ENCODE assay signal across 9 mouse cellular contexts in the genomic region with DNA sequence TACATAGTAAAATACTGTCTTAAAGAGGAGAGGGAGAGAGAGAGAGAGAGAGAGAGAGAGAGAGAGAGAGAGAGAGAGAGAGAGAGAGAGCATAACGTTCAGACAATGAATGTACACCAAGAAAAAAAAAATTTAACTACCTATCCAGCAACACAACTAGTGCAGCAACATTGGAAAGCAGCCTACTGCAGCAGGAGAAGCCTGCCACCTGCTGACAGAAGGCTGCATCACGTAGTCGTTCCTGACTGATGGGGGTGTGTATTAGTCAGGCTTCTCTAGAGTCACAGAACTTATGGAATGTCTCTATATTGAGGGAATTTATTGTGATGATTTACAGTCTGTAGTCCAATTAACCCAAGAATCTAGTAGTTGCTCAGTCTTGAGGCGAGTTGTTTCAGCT. TPM values are rescaled to one million over a fixed set of nuclear protein-coding genes. Genes with fewer than 3 reads are reported as not detected.
A peak's percentile ranks its signal among the peaks of the same experiment; 100 is the strongest.
DNase-seq lines count a peak whose midpoint lies in the region; ATAC-seq lines count a peak whose summit lies in the region.
"Had no signal": no experiment of that assay in that cellular context is flagged by ENCODE, and none has a peak within 500 bp of the region (broad histone marks: within the 10 kb centered on the region; RNA-seq: fewer than 3 reads in every experiment).

No protein-coding gene starts in this region.

- H3K4me2 ChIP-seq in intestine, embryonic 14.5 days (ENCODE audit: low read length) = no peak overlapping the region
- no peak overlapping the region for H3K4me2 ChIP-seq in intestine, embryonic 16.5 days (ENCODE audit: low read depth, low read length)
- no peak overlapping the region for H3K4me2 ChIP-seq in embryonic facial prominence, embryonic 11.5 days (ENCODE audit: low read depth, low read length)
- H3K4me2 ChIP-seq: embryonic facial prominence, embryonic 12.5 days had no signal

- peaks cover 16% of the 10 kb centered on the region for H3K4me1 ChIP-seq in intestine, embryonic 14.5 days (replicated peaks; ENCODE audit: control insufficient read depth, insufficient read depth, low read length)
- peaks cover 29% of the 10 kb centered on the region for H3K4me1 ChIP-seq in intestine, embryonic 16.5 days (ENCODE audit: control insufficient read depth, insufficient read depth, low read length)
- no peaks in the 10 kb centered on the region for H3K4me1 ChIP-seq in embryonic facial prominence, embryonic 11.5 days (ENCODE audit: control insufficient read depth, insufficient read depth, low read length)
- H3K4me1 ChIP-seq in megakaryocyte, embryonic 14.5 days = peaks cover 99% of the 10 kb centered on the region

- H3K27me3 ChIP-seq in intestine, embryonic 14.5 days (replicated peaks; ENCODE audit: control insufficient read depth, insufficient read depth, low read length) = no peaks in the 10 kb centered on the region
- no peaks in the 10 kb centered on the region for H3K27me3 ChIP-seq in intestine, embryonic 16.5 days (replicated peaks; ENCODE audit: control insufficient read depth, insufficient read depth, low read length)
- H3K27me3 ChIP-seq in embryonic facial prominence, embryonic 11.5 days (ENCODE audit: control insufficient read depth, insufficient read depth, low read length) = no peaks in the 10 kb centered on the region
- H3K27me3 ChIP-seq in megakaryocyte, embryonic 14.5 days (replicated peaks) = no peaks in the 10 kb centered on the region
- no peaks in the 10 kb centered on the region for H3K27me3 ChIP-seq in splenic B cell, adult 2 months (ENCODE audit: control insufficient read depth, insufficient read depth, low read length, poor library complexity, severe bottlenecking)
- H3K27me3 ChIP-seq: embryonic facial prominence, embryonic 12.5 days had no signal

- no peak overlapping the region for H3K9ac ChIP-seq in intestine, embryonic 14.5 days (ENCODE audit: low read length)
- no peak overlapping the region for H3K9ac ChIP-seq in intestine, embryonic 16.5 days (ENCODE audit: low read depth, low read length)
- no peak overlapping the region for H3K9ac ChIP-seq in embryonic facial prominence, embryonic 11.5 days (replicated peaks; ENCODE audit: low read length)
- H3K9ac ChIP-seq: embryonic facial prominence, embryonic 12.5 days had no signal

- no peaks in the 10 kb centered on the region for H3K9me3 ChIP-seq in intestine, embryonic 14.5 days (ENCODE audit: control insufficient read depth, low read length)
- no peaks in the 10 kb centered on the region for H3K9me3 ChIP-seq in intestine, embryonic 16.5 days (ENCODE audit: control insufficient read depth, low read length)
- H3K9me3 ChIP-seq in embryonic facial prominence, embryonic 11.5 days (replicated peaks; ENCODE audit: control insufficient read depth, low read length) = no peaks in the 10 kb centered on the region
- no peaks in the 10 kb centered on the region for H3K9me3 ChIP-seq in megakaryocyte, embryonic 14.5 days
- H3K9me3 ChIP-seq: embryonic facial prominence, embryonic 12.5 days had no signal

- WGBS in intestine, embryonic 14.5 days = 10% methylated on average over 4 of the region's 4 CpGs
- 6% methylated on average over 4 of the region's 4 CpGs for WGBS in intestine, embryonic 16.5 days
- 17% methylated on average over 4 of the region's 4 CpGs for WGBS in embryonic facial prominence, embryonic 11.5 days

- H3K27ac ChIP-seq in intestine, embryonic 14.5 days (ENCODE audit: low read depth) = no peak overlapping the region
- H3K27ac ChIP-seq in intestine, embryonic 16.5 days (ENCODE audit: low read length) = no peak overlapping the region
- H3K27ac ChIP-seq in embryonic facial prominence, embryonic 11.5 days (replicated peaks; ENCODE audit: low read depth, low read length) = no peak overlapping the region
- H3K27ac ChIP-seq: embryonic facial prominence, embryonic 12.5 days had no signal

- no peaks in the 10 kb centered on the region for H3K36me3 ChIP-seq in intestine, embryonic 14.5 days (ENCODE audit: control insufficient read depth, insufficient read depth, low read length)
- no peaks in the 10 kb centered on the region for H3K36me3 ChIP-seq in intestine, embryonic 16.5 days (ENCODE audit: control insufficient read depth, insufficient read depth, low read length)
- no peaks in the 10 kb centered on the region for H3K36me3 ChIP-seq in embryonic facial prominence, embryonic 11.5 days (replicated peaks; ENCODE audit: control insufficient read depth, insufficient read depth, low read depth, low read length)
- H3K36me3 ChIP-seq in megakaryocyte, embryonic 14.5 days (replicated peaks; ENCODE audit: low read length) = peaks cover 80% of the 10 kb centered on the region
- H3K36me3 ChIP-seq in splenic B cell, adult 2 months (ENCODE audit: control insufficient read depth, insufficient read depth, low read length, poor library complexity, severe bottlenecking) = no peaks in the 10 kb centered on the region
- H3K36me3 ChIP-seq: embryonic facial prominence, embryonic 12.5 days had no signal

- H3K4me3 ChIP-seq in intestine, embryonic 14.5 days (ENCODE audit: low read depth, low read length) = no peak overlapping the region
- H3K4me3 ChIP-seq in intestine, embryonic 16.5 days (ENCODE audit: low read length) = no peak overlapping the region
- no peak overlapping the region for H3K4me3 ChIP-seq in embryonic facial prominence, embryonic 11.5 days (ENCODE audit: low read depth, low read length)
- H3K4me3 ChIP-seq in megakaryocyte, embryonic 14.5 days (replicated peaks) = peak overlapping the region; percentile 69
- H3K4me3 ChIP-seq: embryonic facial prominence, embryonic 12.5 days had no signal

- intact Hi-C loops in heart, postnatal 36 days (cut with DNase I) = loop anchor here (1.0 to 2.0 kb wide), 2 partner anchors 58 to 101 kb away; no protein-coding TSS in a partner anchor

- 0 out of 2 replicates have a peak, but pooled peaks have one; percentile 47 for ATAC-seq in intestine, embryonic 14.5 days (replicated peaks; ENCODE audit: low FRiP score, low TSS enrichment, low read depth)
- no peak for ATAC-seq in intestine, embryonic 16.5 days
- no peak for ATAC-seq in embryonic facial prominence, embryonic 11.5 days (replicated peaks; ENCODE audit: insufficient number of reproducible peaks, low FRiP score, low TSS enrichment, low read depth)

- DNase-seq in intestine, embryonic 14.5 days (ENCODE audit: low spot score) = peak; percentile 73
- peak; percentile 34 for DNase-seq in Muller cell, postnatal 12 days (ENCODE audit: inconsistent ontology term)
- DNase-seq in embryonic facial prominence, embryonic 11.5 days (ENCODE audit: low spot score) = peak; percentile 55
- DNase-seq in heart, postnatal 36 days = peak; percentile 65 to 78
- DNase-seq in left cerebral cortex, adult 8-10 months (ENCODE audit: low spot score in 2 of 2) = peak; percentile 36 to 47
- peak; percentile 78 for DNase-seq in splenic B cell, adult 2 months (ENCODE audit: low read depth, low spot score)

RNA-seq across cellular contexts. Expression of a gene that starts 14.8 kb away (rescaled TPM):
- polyA plus RNA-seq in intestine, embryonic 14.5 days (2014; fragmentation: Nextera tagmentation; extraction: Ambion mirVana) = 63.7 and 69.1 TPM in 2 replicates
- 63.2 and 68.4 TPM in 2 replicates for polyA plus RNA-seq in intestine, embryonic 16.5 days (2015; fragmentation: Nextera tagmentation; extraction: Ambion mirVana)
- polyA plus RNA-seq in embryonic facial prominence, embryonic 11.5 days (2014; fragmentation: Nextera tagmentation; extraction: Ambion mirVana) = 80.5 and 85.2 TPM in 2 replicates
- total RNA-seq in heart, postnatal 36 days (2021) = 10 to 100 TPM; 74.2 to 94.4 TPM
- 10 to 100 TPM; 51.4 to 61.2 (median 57.9) TPM for total RNA-seq in left cerebral cortex, adult 8-10 months (2022)
- 96.8 and 108 TPM in 2 replicates for polyA plus RNA-seq in megakaryocyte, embryonic 14.5 days (2012; ENCODE audit: insufficient read depth, low replicate concordance)

RNA-seq across cellular contexts. Expression of a gene that starts 14.9 kb away (rescaled TPM):
- polyA plus RNA-seq in intestine, embryonic 14.5 days (2014; fragmentation: Nextera tagmentation; extraction: Ambion mirVana) = 0.17 and 0.31 TPM in 2 replicates
- polyA plus RNA-seq in intestine, embryonic 16.5 days (2015; fragmentation: Nextera tagmentation; extraction: Ambion mirVana) = 0.29 and 0.36 TPM in 2 replicates
- 0.29 and 0.49 TPM in 2 replicates for polyA plus RNA-seq in embryonic facial prominence, embryonic 11.5 days (2014; fragmentation: Nextera tagmentation; extraction: Ambion mirVana)
- total RNA-seq in heart, postnatal 36 days (2021) = not detected
- under 1 TPM; 0.17 to 0.91 (median 0.44) TPM for total RNA-seq in left cerebral cortex, adult 8-10 months (2022)
- not detected in 2 replicates for polyA plus RNA-seq in megakaryocyte, embryonic 14.5 days (2012; ENCODE audit: insufficient read depth, low replicate concordance)
